Mouse (Mus musculus) hindbrain, embryonic 15.5 days (tissue): ENCODE measurements around the gene P2ry4. TPM values are rescaled to one million over a fixed set of nuclear protein-coding genes. Genes with fewer than 3 reads are reported as not detected.

Experiments used
- ATAC-seq: fragments of 200-750 bp; cut with Nextera tagmentation; 2 replicates; pipeline ENCODE4 v1.8.0; 2017; ENCODE audit warnings: low read depth, moderate number of reproducible peaks, moderate TSS enrichment; ENCODE audit not compliant: low FRiP score
- H3K27ac ChIP-seq: fragments of 300-500 bp; sonication (generic); replicated peaks from 2 replicates; pipeline ENCODE4 v1.5.1; 2015; ENCODE audit warnings: mild to moderate bottlenecking, inconsistent platforms
- H3K27me3 ChIP-seq: fragments of 300-500 bp; sonication (generic); 2 replicates; pipeline ENCODE4 v1.6.1; 2015; ENCODE audit warnings: control low read depth, inconsistent platforms
- H3K36me3 ChIP-seq: fragments of 300-500 bp; sonication (generic); 2 replicates; pipeline ENCODE4 v1.6.1; 2015; ENCODE audit warnings: control low read depth, inconsistent platforms
- H3K4me1 ChIP-seq: fragments of 300-500 bp; sonication (generic); replicated peaks from 2 replicates; pipeline ENCODE4 v1.6.1; 2015; ENCODE audit warnings: control low read depth, inconsistent platforms
- H3K4me2 ChIP-seq: fragments of 300-500 bp; sonication (generic); 2 replicates; pipeline ENCODE4 v1.6.1; 2015; ENCODE audit warnings: moderate library complexity, mild to moderate bottlenecking, inconsistent platforms
- H3K4me3 ChIP-seq: fragments of 300-500 bp; sonication (generic); 2 replicates; pipeline ENCODE4 v1.5.1; 2015; ENCODE audit warnings: mild to moderate bottlenecking, inconsistent platforms
- H3K9ac ChIP-seq: fragments of 300-500 bp; sonication (generic); 2 replicates; pipeline ENCODE4 v1.6.1; 2015; ENCODE audit warnings: inconsistent platforms
- H3K9me3 ChIP-seq: fragments of 300-500 bp; sonication (generic); 2 replicates; pipeline ENCODE4 v1.6.1; 2016; ENCODE audit warnings: control low read depth, inconsistent platforms
- WGBS: fragments of 180-500 bp; shearing (Covaris S2); methylation state at CpG from one replicate; pipeline ENCODE4 v1.1.7; 2015; 5-methylcytosine and 5-hydroxymethylcytosine counted together
- polyA plus RNA-seq: library from polyadenylated mRNA; unstranded; fragments of >200 nt; fragmentation: Nextera tagmentation; extraction: Ambion mirVana; gene quantifications from 2 replicates; pipeline ENCODE4 v1.2.1, GENCODE M21; 2015

P2ry4 gene
- polyA plus RNA-seq, 1 experiment from 2014 or later = not detected

DNA sequence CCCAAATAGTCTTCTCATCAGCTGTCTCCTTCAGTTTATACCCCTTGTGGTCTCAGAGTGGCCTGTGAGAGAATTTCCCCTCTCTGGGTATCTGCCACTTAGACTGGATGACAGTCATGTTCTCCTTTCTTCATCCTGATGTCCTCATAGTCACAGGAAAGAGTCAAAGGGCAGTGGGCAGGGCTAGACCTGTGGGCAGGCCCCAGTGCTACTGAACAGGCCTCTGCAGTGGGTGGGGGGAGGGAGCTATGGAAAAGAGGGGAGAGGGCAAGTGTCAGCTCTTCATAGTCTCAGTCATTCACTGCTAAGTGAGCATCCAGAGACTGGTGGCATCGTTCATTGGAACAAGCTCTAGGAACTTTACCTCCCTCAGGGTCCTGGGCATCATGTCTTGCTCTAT is 22.7 kb downstream of the P2ry4 start, which contains the start of gene Awat1:
Awat1 (plus strand) TSS at position 301 of the 400 bp plus-strand sequence.
- 88% methylated on average over 1 of the region's 1 CpGs for WGBS
- Histone ChIP-seq H3K27ac (no peak within 1 kb of the TSS), H3K4me2 (no peak within 1 kb of the TSS), H3K4me3 (no peak within 1 kb of the TSS), H3K9me3 (no peaks in the 10 kb centered on the region), H3K36me3 (no peaks in the 10 kb centered on the region), H3K9ac (no peak within 1 kb of the TSS), H3K4me1 (no peaks in the 10 kb centered on the region), H3K27me3 (0 out of 2 replicates have a peak, but pooled peaks cover 2% of the 10 kb centered on the region)
- ATAC-seq = no peak

DNA sequence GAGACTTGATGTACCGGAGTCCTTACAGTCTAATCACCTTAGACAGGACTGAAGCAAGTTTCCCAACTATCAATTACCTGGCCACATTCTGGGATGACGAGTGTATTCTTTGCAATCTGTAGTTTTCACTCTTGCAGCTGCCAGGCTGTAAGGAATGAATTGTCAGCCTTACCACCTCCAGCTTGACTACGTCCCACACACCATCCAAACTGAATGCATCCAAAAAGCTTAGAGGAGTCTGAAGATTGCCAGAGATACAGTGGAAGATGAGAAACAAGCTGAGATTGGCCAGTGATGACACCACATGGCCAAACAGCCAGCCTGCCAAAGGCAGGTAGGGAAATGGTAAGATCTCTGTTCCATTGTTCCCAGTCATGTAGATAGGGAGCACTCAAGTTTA is 29.0 kb downstream of the P2ry4 start:
- 0 out of 2 replicates have a peak, but pooled peaks cover 6% of the 10 kb centered on the region for H3K27me3 ChIP-seq
- H3K4me1 ChIP-seq = no peaks in the 10 kb centered on the region
- no peaks in the 10 kb centered on the region for H3K36me3 ChIP-seq
- 84% methylated on average over 3 of the region's 3 CpGs for WGBS
- no peaks in the 10 kb centered on the region for H3K9me3 ChIP-seq
- no peak overlapping the region for H3K4me3 ChIP-seq
- no peak overlapping the region for H3K9ac ChIP-seq
- H3K4me2 ChIP-seq = no peak overlapping the region
- no peak for ATAC-seq
- no peak overlapping the region for H3K27ac ChIP-seq

DNA sequence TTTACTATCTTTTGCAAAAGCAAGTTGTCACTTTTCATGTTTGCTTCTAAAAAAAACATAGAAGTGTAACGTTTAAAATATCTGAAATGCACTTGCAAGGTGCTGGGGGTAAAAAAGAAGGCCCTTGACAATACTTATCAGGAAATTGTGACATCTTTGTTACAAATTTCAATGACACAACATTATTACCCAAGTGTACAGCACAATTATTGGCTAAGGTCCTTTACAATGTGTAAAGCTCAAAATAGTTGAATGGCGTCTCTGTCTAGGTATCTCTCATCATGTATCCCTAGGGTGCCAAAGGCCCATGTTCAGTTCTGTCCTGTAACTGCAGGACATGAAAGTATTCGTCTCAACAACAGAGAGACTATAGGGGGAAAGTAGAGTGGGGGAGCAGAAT is 38.6 kb downstream of the P2ry4 start:
- WGBS = 85% methylated on average over 3 of the region's 3 CpGs
- no peaks in the 10 kb centered on the region for H3K9me3 ChIP-seq
- no peak overlapping the region for H3K4me3 ChIP-seq
- no peaks in the 10 kb centered on the region for H3K27me3 ChIP-seq
- H3K4me2 ChIP-seq = no peak overlapping the region
- no peaks in the 10 kb centered on the region for H3K36me3 ChIP-seq
- no peak overlapping the region for H3K27ac ChIP-seq
- H3K9ac ChIP-seq = no peak overlapping the region
- no peak for ATAC-seq
- no peaks in the 10 kb centered on the region for H3K4me1 ChIP-seq

Other genes starting within 250 kb of the P2ry4 start
- gene Otud6a, start 165.9 kb downstream of the P2ry4 start, polyA plus RNA-seq = not detected in 2 replicates
- gene Awat2, start 152.2 kb downstream of the P2ry4 start, polyA plus RNA-seq = 0.08 and 0.16 TPM in 2 replicates
- gene Igbp1, start 100.6 kb downstream of the P2ry4 start, polyA plus RNA-seq = 22.7 and 26.8 TPM in 2 replicates
- gene Dgat2l6, start 70.0 kb downstream of the P2ry4 start, polyA plus RNA-seq = not detected in 2 replicates
- gene Awat1, start 22.6 kb downstream of the P2ry4 start, polyA plus RNA-seq = not detected in 2 replicates
- gene Arr3, start 10.6 kb upstream of the P2ry4 start, polyA plus RNA-seq = 0.21 TPM in 1 of 2 replicates, not detected in the other
- 5.6 and 7.1 TPM in 2 replicates for gene Kif4, start 30.9 kb upstream of the P2ry4 start, polyA plus RNA-seq
- 97.5 and 101 TPM in 2 replicates for gene Pdzd11, start 31.7 kb upstream of the P2ry4 start, polyA plus RNA-seq
- gene Gdpd2, start 135.0 kb upstream of the P2ry4 start, polyA plus RNA-seq = 34.4 and 40.3 TPM in 2 replicates
- gene Dlg3, start 172.9 kb upstream of the P2ry4 start, polyA plus RNA-seq = 4.4 and 4.9 TPM in 2 replicates